ENCODE assay signal across 11 mouse cellular contexts in genomic region chr10:80419419-80419818, GRCm38 (mm10). TPM values are rescaled to one million over a fixed set of nuclear protein-coding genes. Genes with fewer than 3 reads are reported as not detected.
DNase-seq lines count a peak whose midpoint lies in the region; ATAC-seq lines count a peak whose summit lies in the region.
"Had no signal": no experiment of that assay in that cellular context is flagged by ENCODE, and none has a peak within 500 bp of the region (broad histone marks: within the 10 kb centered on the region; RNA-seq: fewer than 3 reads in every experiment).

No protein-coding gene starts in this region.

- peaks cover 37% of the 10 kb centered on the region for H3K4me1 ChIP-seq in forebrain, embryonic 12.5 days
- peaks cover 22% of the 10 kb centered on the region for H3K4me1 ChIP-seq in forebrain, embryonic 10.5 days
- 0 out of 2 replicates have a peak, but pooled peaks cover 7% of the 10 kb centered on the region for H3K4me1 ChIP-seq in midbrain, embryonic 14.5 days (ENCODE audit: control insufficient read depth, insufficient read depth, low read length)
- H3K4me1 ChIP-seq in midbrain, embryonic 11.5 days (ENCODE audit: control insufficient read depth, insufficient read depth, low read length): no peaks in the 10 kb centered on the region; the same call in 1 of the 2 replicates
- H3K4me1 ChIP-seq in embryonic facial prominence, embryonic 12.5 days: 0 out of 2 replicates have a peak, but pooled peaks cover 9% of the 10 kb centered on the region
- H3K4me1 ChIP-seq in liver, embryonic 15.5 days (replicated peaks): peaks cover 68% of the 10 kb centered on the region

- 86% methylated on average over 8 of the region's 8 CpGs for WGBS in forebrain, embryonic 12.5 days
- WGBS in forebrain, embryonic 10.5 days: 94% methylated on average over 8 of the region's 8 CpGs
- 72% methylated on average over 8 of the region's 8 CpGs for WGBS in midbrain, embryonic 14.5 days
- 93% methylated on average over 8 of the region's 8 CpGs for WGBS in midbrain, embryonic 11.5 days
- 91% methylated on average over 8 of the region's 8 CpGs for WGBS in embryonic facial prominence, embryonic 12.5 days
- WGBS in liver, embryonic 15.5 days (ENCODE audit: insufficient replicate concordance): 67% methylated on average over 8 of the region's 8 CpGs

- H3K4me2 ChIP-seq in forebrain, embryonic 12.5 days: no peak overlapping the region
- H3K4me2 ChIP-seq in midbrain, embryonic 14.5 days (ENCODE audit: low read length): no peak overlapping the region
- H3K4me2 ChIP-seq in midbrain, embryonic 11.5 days: no peak overlapping the region
- no peak overlapping the region for H3K4me2 ChIP-seq in embryonic facial prominence, embryonic 12.5 days (replicated peaks)
- H3K4me2 ChIP-seq in liver, embryonic 15.5 days: peak overlapping the region; percentile 82

- H3K27me3 ChIP-seq in forebrain, embryonic 12.5 days: no peaks in the 10 kb centered on the region
- H3K27me3 ChIP-seq in forebrain, embryonic 10.5 days (ENCODE audit: poor library complexity, severe bottlenecking): no peaks in the 10 kb centered on the region
- H3K27me3 ChIP-seq in midbrain, embryonic 14.5 days (ENCODE audit: control insufficient read depth, insufficient read depth, low read length): no peaks in the 10 kb centered on the region
- no peaks in the 10 kb centered on the region for H3K27me3 ChIP-seq in midbrain, embryonic 11.5 days (ENCODE audit: control insufficient read depth, insufficient read depth, low read length)
- no peaks in the 10 kb centered on the region for H3K27me3 ChIP-seq in embryonic facial prominence, embryonic 12.5 days
- H3K27me3 ChIP-seq in liver, embryonic 15.5 days: no peaks in the 10 kb centered on the region

- no peak overlapping the region for H3K9ac ChIP-seq in forebrain, embryonic 12.5 days
- no peak overlapping the region; the same call in 1 of the 2 replicates for H3K9ac ChIP-seq in midbrain, embryonic 14.5 days (replicated peaks; ENCODE audit: low read length)
- no peak overlapping the region for H3K9ac ChIP-seq in midbrain, embryonic 11.5 days (ENCODE audit: low read length)
- H3K9ac ChIP-seq in embryonic facial prominence, embryonic 12.5 days: no peak overlapping the region
- H3K9ac ChIP-seq in liver, embryonic 15.5 days: peak overlapping the region; percentile 67

- peak overlapping the region; percentile 78 for H3K27ac ChIP-seq in forebrain, embryonic 12.5 days
- H3K27ac ChIP-seq in forebrain, embryonic 10.5 days: no peak overlapping the region
- H3K27ac ChIP-seq in midbrain, embryonic 14.5 days (replicated peaks; ENCODE audit: low read depth, low read length): peak overlapping the region; percentile 55; the same call in 1 of the 2 replicates
- no peak overlapping the region for H3K27ac ChIP-seq in midbrain, embryonic 11.5 days (ENCODE audit: low read depth, low read length)
- 0 out of 2 replicates have a peak overlapping the region, but pooled peaks have one; percentile 19 for H3K27ac ChIP-seq in embryonic facial prominence, embryonic 12.5 days
- peak overlapping the region; percentile 98 for H3K27ac ChIP-seq in liver, embryonic 15.5 days (replicated peaks)
- H3K27ac ChIP-seq: limb, embryonic 10.5 days had no signal

- no peak overlapping the region for H3K4me3 ChIP-seq in forebrain, embryonic 12.5 days (replicated peaks)
- H3K4me3 ChIP-seq in forebrain, embryonic 10.5 days: no peak overlapping the region
- no peak overlapping the region for H3K4me3 ChIP-seq in midbrain, embryonic 14.5 days (replicated peaks; ENCODE audit: low read depth, low read length)
- no peak overlapping the region for H3K4me3 ChIP-seq in midbrain, embryonic 11.5 days (ENCODE audit: low read depth, low read length)
- H3K4me3 ChIP-seq in embryonic facial prominence, embryonic 12.5 days: no peak overlapping the region
- H3K4me3 ChIP-seq in liver, embryonic 15.5 days (replicated peaks): peak overlapping the region; percentile 27
- H3K4me3 ChIP-seq: limb, embryonic 10.5 days had no signal

- DNase-seq in forebrain, embryonic 10.5 days (ENCODE audit: extremely low spot score, low spot score): no peak
- DNase-seq in midbrain, embryonic 14.5 days: no peak
- no peak for DNase-seq in midbrain, embryonic 11.5 days (ENCODE audit: low spot score, missing footprints)
- DNase-seq in layer of hippocampus, postnatal 10 days (ENCODE audit: low spot score in 2 of 2): no peak
- DNase-seq: heart, adult 18-20 months; kidney, adult 2 months had no signal

- H3K36me3 ChIP-seq in forebrain, embryonic 12.5 days (replicated peaks): peaks cover 96% of the 10 kb centered on the region
- H3K36me3 ChIP-seq in forebrain, embryonic 10.5 days (replicated peaks): peaks cover 100% of the 10 kb centered on the region
- peaks cover 86% of the 10 kb centered on the region for H3K36me3 ChIP-seq in midbrain, embryonic 14.5 days (ENCODE audit: control insufficient read depth, insufficient read depth, low read length)
- H3K36me3 ChIP-seq in midbrain, embryonic 11.5 days (ENCODE audit: control insufficient read depth, insufficient read depth, low read length): peaks cover 61% of the 10 kb centered on the region
- H3K36me3 ChIP-seq in embryonic facial prominence, embryonic 12.5 days: peaks cover 99% of the 10 kb centered on the region
- H3K36me3 ChIP-seq in liver, embryonic 15.5 days (replicated peaks): peaks cover 88% of the 10 kb centered on the region

- no peaks in the 10 kb centered on the region for H3K9me3 ChIP-seq in forebrain, embryonic 12.5 days
- H3K9me3 ChIP-seq in forebrain, embryonic 10.5 days: no peaks in the 10 kb centered on the region
- no peaks in the 10 kb centered on the region for H3K9me3 ChIP-seq in midbrain, embryonic 14.5 days (ENCODE audit: control insufficient read depth, low read length)
- H3K9me3 ChIP-seq in midbrain, embryonic 11.5 days (ENCODE audit: control insufficient read depth, low read length): no peaks in the 10 kb centered on the region
- no peaks in the 10 kb centered on the region for H3K9me3 ChIP-seq in embryonic facial prominence, embryonic 12.5 days
- H3K9me3 ChIP-seq in liver, embryonic 15.5 days (replicated peaks): no peaks in the 10 kb centered on the region
- H3K9me3 ChIP-seq: limb, embryonic 10.5 days had no signal

- ATAC-seq in forebrain, embryonic 12.5 days (ENCODE audit: low FRiP score): no peak
- no peak for ATAC-seq in midbrain, embryonic 14.5 days (ENCODE audit: low FRiP score, low TSS enrichment)
- no peak for ATAC-seq in midbrain, embryonic 11.5 days (ENCODE audit: low FRiP score)
- no peak for ATAC-seq in embryonic facial prominence, embryonic 12.5 days (ENCODE audit: insufficient number of reproducible peaks, insufficient read depth, low FRiP score, low TSS enrichment)
- ATAC-seq in liver, embryonic 15.5 days (ENCODE audit: insufficient read depth): no peak
- ATAC-seq in megakaryocyte progenitor cell, adult 5-6 weeks (replicated peaks; ENCODE audit: poor library complexity): no peak

RNA-seq across cellular contexts. Expression of gene Uqcr11, which starts 12.8 kb away (rescaled TPM):
- polyA plus RNA-seq in forebrain, embryonic 12.5 days (2016; fragmentation: Nextera tagmentation; extraction: Ambion mirVana): 371 and 400 TPM in 2 replicates
- polyA plus RNA-seq in forebrain, embryonic 10.5 days (2016; fragmentation: Nextera tagmentation; extraction: Ambion mirVana): 625 and 631 TPM in 2 replicates
- polyA plus RNA-seq in midbrain, embryonic 14.5 days (2014; fragmentation: Nextera tagmentation; extraction: Ambion mirVana): 532 and 742 TPM in 2 replicates
- polyA plus RNA-seq in midbrain, embryonic 11.5 days (2014; fragmentation: Nextera tagmentation; extraction: Ambion mirVana): 404 and 476 TPM in 2 replicates
- 403 and 464 TPM in 2 replicates for polyA plus RNA-seq in embryonic facial prominence, embryonic 12.5 days (2016; fragmentation: Nextera tagmentation; extraction: Ambion mirVana)
- polyA plus RNA-seq in liver, embryonic 15.5 days (2015; fragmentation: Nextera tagmentation; extraction: Ambion mirVana): 526 and 581 TPM in 2 replicates
- total RNA-seq in layer of hippocampus, postnatal 10 days (2021): 100 to 1,000 TPM; 503 to 527 TPM
- 202 and 210 TPM in 2 replicates for total RNA-seq in megakaryocyte progenitor cell, adult 5-6 weeks (2015)
- 184 and 263 TPM in 2 replicates for total RNA-seq in megakaryocyte progenitor cell, adult 5-6 weeks (2017)

RNA-seq across cellular contexts. Expression of gene Tcf3, which starts 14.0 kb away (rescaled TPM):
- 203 and 205 TPM in 2 replicates for polyA plus RNA-seq in forebrain, embryonic 12.5 days (2016; fragmentation: Nextera tagmentation; extraction: Ambion mirVana)
- polyA plus RNA-seq in forebrain, embryonic 10.5 days (2016; fragmentation: Nextera tagmentation; extraction: Ambion mirVana): 191 and 199 TPM in 2 replicates
- polyA plus RNA-seq in midbrain, embryonic 14.5 days (2014; fragmentation: Nextera tagmentation; extraction: Ambion mirVana): 49.8 and 60.4 TPM in 2 replicates
- 135 and 154 TPM in 2 replicates for polyA plus RNA-seq in midbrain, embryonic 11.5 days (2014; fragmentation: Nextera tagmentation; extraction: Ambion mirVana)
- 251 and 258 TPM in 2 replicates for polyA plus RNA-seq in embryonic facial prominence, embryonic 12.5 days (2016; fragmentation: Nextera tagmentation; extraction: Ambion mirVana)
- 52.8 and 59.5 TPM in 2 replicates for polyA plus RNA-seq in liver, embryonic 15.5 days (2015; fragmentation: Nextera tagmentation; extraction: Ambion mirVana)
- 10 to 100 TPM; 36.1 to 42.9 TPM for total RNA-seq in layer of hippocampus, postnatal 10 days (2021)
- total RNA-seq in megakaryocyte progenitor cell, adult 5-6 weeks (2015): 29.9 and 35.3 TPM in 2 replicates
- total RNA-seq in megakaryocyte progenitor cell, adult 5-6 weeks (2017): 33.5 and 51.0 TPM in 2 replicates

RNA-seq across cellular contexts. Expression of gene Mbd3, which starts 20.1 kb away (rescaled TPM):
- polyA plus RNA-seq in forebrain, embryonic 12.5 days (2016; fragmentation: Nextera tagmentation; extraction: Ambion mirVana): 312 and 327 TPM in 2 replicates
- 343 and 346 TPM in 2 replicates for polyA plus RNA-seq in forebrain, embryonic 10.5 days (2016; fragmentation: Nextera tagmentation; extraction: Ambion mirVana)
- 166 and 208 TPM in 2 replicates for polyA plus RNA-seq in midbrain, embryonic 14.5 days (2014; fragmentation: Nextera tagmentation; extraction: Ambion mirVana)
- polyA plus RNA-seq in midbrain, embryonic 11.5 days (2014; fragmentation: Nextera tagmentation; extraction: Ambion mirVana): 222 and 252 TPM in 2 replicates
- polyA plus RNA-seq in embryonic facial prominence, embryonic 12.5 days (2016; fragmentation: Nextera tagmentation; extraction: Ambion mirVana): 332 and 349 TPM in 2 replicates
- 63.2 and 74.5 TPM in 2 replicates for polyA plus RNA-seq in liver, embryonic 15.5 days (2015; fragmentation: Nextera tagmentation; extraction: Ambion mirVana)
- total RNA-seq in layer of hippocampus, postnatal 10 days (2021): 100 to 1,000 TPM; 119 to 129 TPM
- total RNA-seq in megakaryocyte progenitor cell, adult 5-6 weeks (2015): 91.1 and 96.6 TPM in 2 replicates
- total RNA-seq in megakaryocyte progenitor cell, adult 5-6 weeks (2017): 82.8 and 90.8 TPM in 2 replicates

RNA-seq across cellular contexts. Expression of gene Mex3d, which starts 32.0 kb away (rescaled TPM):
- polyA plus RNA-seq in forebrain, embryonic 12.5 days (2016; fragmentation: Nextera tagmentation; extraction: Ambion mirVana): 17.3 and 21.3 TPM in 2 replicates
- 6.8 and 7.0 TPM in 2 replicates for polyA plus RNA-seq in forebrain, embryonic 10.5 days (2016; fragmentation: Nextera tagmentation; extraction: Ambion mirVana)
- polyA plus RNA-seq in midbrain, embryonic 14.5 days (2014; fragmentation: Nextera tagmentation; extraction: Ambion mirVana): 17.3 and 28.2 TPM in 2 replicates
- polyA plus RNA-seq in midbrain, embryonic 11.5 days (2014; fragmentation: Nextera tagmentation; extraction: Ambion mirVana): 11.8 and 12.4 TPM in 2 replicates
- 13.1 and 14.9 TPM in 2 replicates for polyA plus RNA-seq in embryonic facial prominence, embryonic 12.5 days (2016; fragmentation: Nextera tagmentation; extraction: Ambion mirVana)
- polyA plus RNA-seq in liver, embryonic 15.5 days (2015; fragmentation: Nextera tagmentation; extraction: Ambion mirVana): 0.78 and 0.92 TPM in 2 replicates
- 10 to 100 TPM; 33.6 to 36.6 TPM for total RNA-seq in layer of hippocampus, postnatal 10 days (2021)
- 1.9 and 4.3 TPM in 2 replicates for total RNA-seq in megakaryocyte progenitor cell, adult 5-6 weeks (2015)
- total RNA-seq in megakaryocyte progenitor cell, adult 5-6 weeks (2017): 2.7 and 7.9 TPM in 2 replicates

Comparison
In these comparisons a context has a peak if more than half of its experiments do, and no peak if none do; other contexts are left out.
1. H3K27ac ChIP-seq: peak in forebrain, embryonic 12.5 days (single experiment), midbrain, embryonic 14.5 days (single experiment), embryonic facial prominence, embryonic 12.5 days (single experiment) and liver, embryonic 15.5 days (single experiment); none in forebrain, embryonic 10.5 days (single experiment) and midbrain, embryonic 11.5 days (single experiment).